Mouse (Mus musculus): ENCODE measurements at regions not wholly inside any gene's neighbourhood (a gene's known extent, or its start where the extent isn't known, plus 50 kb on each side); places are given as distances from the start of the nearest gene placed in this dataset.
A peak's percentile ranks its signal among the peaks of the same experiment; 100 is the strongest.

- no peaks in the 10 kb centered on the region for H3K27me3 ChIP-seq
- no peak overlapping the region for H3K9ac ChIP-seq (replicated peaks)
- no peaks in the 10 kb centered on the region for H3K36me3 ChIP-seq
- H3K9me3 ChIP-seq: no peaks in the 10 kb centered on the region
- no peak for ATAC-seq (replicated peaks)
- H3K27ac ChIP-seq (replicated peaks): no peak overlapping the region
- H3K4me2 ChIP-seq (replicated peaks): no peak overlapping the region
- WGBS: 92% methylated on average over 5 of the region's 5 CpGs
- H3K4me1 ChIP-seq: no peaks in the 10 kb centered on the region
- no peak overlapping the region for H3K4me3 ChIP-seq
Measured at GRCm38 (mm10) chr6:117237096-117237495, 68.8 kb downstream of the Cxcl12 start.

GRCm38 (mm10) chr6:117241206-117241605 lies 72.9 kb downstream of the Cxcl12 start:
- WGBS: 75% methylated on average over 3 of the region's 3 CpGs
- Histone ChIP-seq H3K4me2 (replicated peaks) (no peak overlapping the region), H3K9ac (replicated peaks) (no peak overlapping the region), H3K9me3 (no peaks in the 10 kb centered on the region), H3K36me3 (no peaks in the 10 kb centered on the region), H3K27ac (replicated peaks) (no peak overlapping the region), H3K4me3 (no peak overlapping the region), H3K4me1 (no peaks in the 10 kb centered on the region), H3K27me3 (no peaks in the 10 kb centered on the region)
- ATAC-seq (replicated peaks): no peak

GRCm38 (mm10) chr6:117245398-117245797 lies 77.1 kb downstream of the Cxcl12 start:
- Histone ChIP-seq H3K4me3 (no peak overlapping the region), H3K9me3 (no peaks in the 10 kb centered on the region), H3K9ac (replicated peaks) (no peak overlapping the region), H3K4me1 (no peaks in the 10 kb centered on the region), H3K27me3 (no peaks in the 10 kb centered on the region), H3K4me2 (replicated peaks) (no peak overlapping the region), H3K36me3 (no peaks in the 10 kb centered on the region), H3K27ac (replicated peaks) (no peak overlapping the region)
- 91% methylated on average over 5 of the region's 5 CpGs for WGBS
- ATAC-seq (replicated peaks): no peak

GRCm38 (mm10) chr6:117245849-117246248 lies 77.5 kb downstream of the Cxcl12 start:
- no peak overlapping the region for H3K27ac ChIP-seq (replicated peaks)
- H3K36me3 ChIP-seq: no peaks in the 10 kb centered on the region
- H3K4me2 ChIP-seq (replicated peaks): no peak overlapping the region
- H3K9ac ChIP-seq (replicated peaks): no peak overlapping the region
- no peak for ATAC-seq (replicated peaks)
- H3K4me1 ChIP-seq: no peaks in the 10 kb centered on the region
- H3K27me3 ChIP-seq: no peaks in the 10 kb centered on the region
- no peaks in the 10 kb centered on the region for H3K9me3 ChIP-seq
- WGBS: 89% methylated on average over 6 of the region's 6 CpGs
- H3K4me3 ChIP-seq: no peak overlapping the region

- Histone ChIP-seq H3K9ac (replicated peaks) (no peak overlapping the region), H3K36me3 (no peaks in the 10 kb centered on the region), H3K4me3 (no peak overlapping the region), H3K9me3 (no peaks in the 10 kb centered on the region), H3K27me3 (no peaks in the 10 kb centered on the region), H3K4me2 (replicated peaks) (no peak overlapping the region), H3K4me1 (peaks cover 18% of the 10 kb centered on the region), H3K27ac (replicated peaks) (no peak overlapping the region)
- 87% methylated on average over 18 of the region's 18 CpGs for WGBS
- no peak for ATAC-seq (replicated peaks)
Measured at GRCm38 (mm10) chr6:117249230-117249921, 81.0 kb downstream of the Cxcl12 start.

DNA sequence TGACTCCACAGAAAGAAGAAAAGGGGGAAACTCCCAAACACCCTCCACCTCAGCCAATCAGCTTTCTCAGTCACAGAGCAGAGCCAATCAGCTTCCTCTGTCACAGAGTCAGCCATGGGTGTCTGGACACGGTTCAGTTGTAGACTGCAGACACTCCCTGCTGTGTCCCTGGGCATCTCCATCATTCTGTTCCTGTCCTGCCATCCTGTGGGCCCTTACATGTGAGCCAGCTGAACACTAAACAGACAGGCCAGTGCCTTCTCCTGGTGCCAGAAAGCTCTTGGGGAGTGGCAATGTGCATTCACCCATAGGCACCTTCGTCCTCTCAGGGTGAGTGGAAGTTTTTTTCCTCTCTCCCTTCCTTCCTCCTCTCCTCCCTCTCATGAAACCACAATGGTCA lies 81.7 kb downstream of the Cxcl12 start:
- ATAC-seq (replicated peaks): no peak
- H3K27ac ChIP-seq (replicated peaks): no peak overlapping the region
- H3K4me3 ChIP-seq: no peak overlapping the region
- WGBS: 50% methylated on average over 2 of the region's 2 CpGs
- H3K4me1 ChIP-seq: peaks cover 22% of the 10 kb centered on the region
- H3K4me2 ChIP-seq (replicated peaks): no peak overlapping the region
- no peak overlapping the region for H3K9ac ChIP-seq (replicated peaks)
- H3K36me3 ChIP-seq: no peaks in the 10 kb centered on the region
- H3K27me3 ChIP-seq: no peaks in the 10 kb centered on the region
- H3K9me3 ChIP-seq: no peaks in the 10 kb centered on the region

DNA sequence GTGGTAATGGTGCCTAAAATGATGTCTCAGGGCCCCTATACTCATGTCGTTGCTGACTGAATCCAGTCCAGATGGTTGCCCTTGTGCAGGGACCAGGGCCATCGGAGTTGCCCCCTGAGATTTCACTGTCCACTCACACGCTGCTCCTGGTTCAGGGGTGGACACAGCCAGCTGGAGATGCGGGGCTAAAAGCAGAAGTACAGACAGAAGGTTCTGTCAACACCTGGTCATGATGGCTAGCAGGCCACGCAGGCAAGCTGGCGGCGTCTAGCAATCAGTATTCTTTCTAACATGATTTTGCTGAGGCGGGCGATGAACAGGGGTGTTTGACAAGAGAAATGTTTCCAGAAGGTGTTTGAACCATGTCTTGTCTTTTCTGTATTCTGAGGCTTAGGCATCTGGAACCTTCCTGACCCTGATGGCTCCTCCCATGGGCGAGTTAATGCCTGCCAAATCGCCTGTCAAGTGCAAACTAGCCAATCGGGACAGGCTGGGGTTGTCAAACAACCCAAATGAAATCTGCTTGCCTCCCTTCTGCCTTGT lies 83.1 kb downstream of the Cxcl12 start:
- no peak overlapping the region for H3K4me3 ChIP-seq
- H3K9ac ChIP-seq (replicated peaks): no peak overlapping the region
- no peaks in the 10 kb centered on the region for H3K27me3 ChIP-seq
- H3K9me3 ChIP-seq: no peaks in the 10 kb centered on the region
- H3K4me1 ChIP-seq: peaks cover 31% of the 10 kb centered on the region
- H3K36me3 ChIP-seq: no peaks in the 10 kb centered on the region
- WGBS: 62% methylated on average over 12 of the region's 12 CpGs
- no peak overlapping the region for H3K4me2 ChIP-seq (replicated peaks)
- peak overlapping the region; percentile 67 for H3K27ac ChIP-seq (replicated peaks)
- peak; percentile 30 for ATAC-seq (replicated peaks)

DNA sequence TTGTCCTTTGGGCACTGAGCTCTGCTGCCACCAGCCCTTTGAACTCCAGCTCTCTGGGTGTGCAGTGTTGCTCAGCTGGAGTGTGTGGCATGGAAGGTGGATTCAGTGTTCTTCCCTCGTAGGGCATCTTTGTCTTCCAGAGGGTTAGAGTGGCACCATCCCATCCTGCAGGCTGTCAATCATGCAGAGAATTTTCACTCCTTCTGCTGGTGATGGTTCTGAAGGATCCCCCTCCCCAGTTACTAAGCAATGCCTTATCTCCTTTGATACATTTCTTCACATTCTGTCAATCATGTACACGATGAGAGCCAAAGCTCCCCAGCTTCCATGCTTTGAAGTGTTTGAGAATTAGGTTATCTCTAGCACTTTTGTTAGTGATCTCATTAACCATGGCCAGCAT lies 84.0 kb downstream of the Cxcl12 start:
- peaks cover 31% of the 10 kb centered on the region for H3K4me1 ChIP-seq
- H3K27ac ChIP-seq (replicated peaks): peak overlapping the region; percentile 67
- no peak overlapping the region for H3K4me2 ChIP-seq (replicated peaks)
- H3K4me3 ChIP-seq: no peak overlapping the region
- no peaks in the 10 kb centered on the region for H3K9me3 ChIP-seq
- ATAC-seq (replicated peaks): no peak
- H3K36me3 ChIP-seq: no peaks in the 10 kb centered on the region
- H3K27me3 ChIP-seq: no peaks in the 10 kb centered on the region
- WGBS: 62% methylated on average over 2 of the region's 2 CpGs
- H3K9ac ChIP-seq (replicated peaks): no peak overlapping the region

GRCm38 (mm10) chr6:117253036-117253435 lies 84.7 kb downstream of the Cxcl12 start:
- Histone ChIP-seq H3K4me2 (replicated peaks) (no peak overlapping the region), H3K36me3 (no peaks in the 10 kb centered on the region), H3K9ac (replicated peaks) (no peak overlapping the region), H3K27ac (replicated peaks) (peak overlapping the region; percentile 86), H3K9me3 (no peaks in the 10 kb centered on the region), H3K27me3 (no peaks in the 10 kb centered on the region), H3K4me3 (no peak overlapping the region), H3K4me1 (peaks cover 31% of the 10 kb centered on the region)
- no peak for ATAC-seq (replicated peaks)
- WGBS: 85% methylated on average over 6 of the region's 6 CpGs

GRCm38 (mm10) chr6:117253586-117254330 lies 85.4 kb downstream of the Cxcl12 start:
- no peak overlapping the region for H3K4me3 ChIP-seq
- no peak overlapping the region for H3K4me2 ChIP-seq (replicated peaks)
- peaks cover 31% of the 10 kb centered on the region for H3K4me1 ChIP-seq
- H3K27ac ChIP-seq (replicated peaks): peak overlapping the region; percentile 86
- no peak overlapping the region for H3K9ac ChIP-seq (replicated peaks)
- peak; percentile 68 for ATAC-seq (replicated peaks)
- WGBS: 9% methylated on average over 16 of the region's 16 CpGs
- H3K36me3 ChIP-seq: no peaks in the 10 kb centered on the region
- no peaks in the 10 kb centered on the region for H3K27me3 ChIP-seq
- no peaks in the 10 kb centered on the region for H3K9me3 ChIP-seq

DNA sequence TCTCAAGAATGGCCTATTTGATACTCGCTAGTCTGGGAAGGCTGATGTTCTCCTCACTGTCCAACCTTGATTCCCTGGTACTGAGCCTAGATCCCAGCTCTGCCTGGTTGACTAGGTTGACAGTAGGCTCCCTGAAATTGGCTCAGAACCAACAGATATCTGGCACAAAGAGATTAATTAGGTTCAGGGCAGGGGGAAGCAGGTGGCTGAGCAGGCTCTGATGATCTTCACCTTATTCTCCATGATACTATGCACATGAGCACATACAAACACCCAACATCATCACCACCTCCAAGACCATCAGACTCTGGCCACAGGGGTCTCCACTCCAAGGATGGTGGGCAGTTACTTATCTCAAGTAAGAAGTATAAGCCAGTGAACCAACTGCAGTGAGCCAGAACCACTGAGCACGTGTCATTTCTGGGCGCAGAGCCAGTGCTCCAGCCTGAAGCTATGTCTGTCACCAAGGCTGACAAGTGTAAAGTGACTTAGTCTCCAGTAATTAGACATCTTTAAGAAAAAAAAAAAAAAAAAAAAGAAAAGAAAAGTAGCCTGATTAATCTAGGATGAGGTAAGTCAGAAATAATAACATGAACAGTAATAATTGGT lies 86.4 kb downstream of the Cxcl12 start:
- Histone ChIP-seq H3K9me3 (no peaks in the 10 kb centered on the region), H3K9ac (replicated peaks) (no peak overlapping the region), H3K4me1 (peaks cover 31% of the 10 kb centered on the region), H3K36me3 (no peaks in the 10 kb centered on the region), H3K4me3 (no peak overlapping the region), H3K27ac (replicated peaks) (peak overlapping the region; percentile 86), H3K27me3 (no peaks in the 10 kb centered on the region), H3K4me2 (replicated peaks) (no peak overlapping the region)
- peak; percentile 90 for ATAC-seq (replicated peaks)
- 33% methylated on average over 3 of the region's 3 CpGs for WGBS

DNA sequence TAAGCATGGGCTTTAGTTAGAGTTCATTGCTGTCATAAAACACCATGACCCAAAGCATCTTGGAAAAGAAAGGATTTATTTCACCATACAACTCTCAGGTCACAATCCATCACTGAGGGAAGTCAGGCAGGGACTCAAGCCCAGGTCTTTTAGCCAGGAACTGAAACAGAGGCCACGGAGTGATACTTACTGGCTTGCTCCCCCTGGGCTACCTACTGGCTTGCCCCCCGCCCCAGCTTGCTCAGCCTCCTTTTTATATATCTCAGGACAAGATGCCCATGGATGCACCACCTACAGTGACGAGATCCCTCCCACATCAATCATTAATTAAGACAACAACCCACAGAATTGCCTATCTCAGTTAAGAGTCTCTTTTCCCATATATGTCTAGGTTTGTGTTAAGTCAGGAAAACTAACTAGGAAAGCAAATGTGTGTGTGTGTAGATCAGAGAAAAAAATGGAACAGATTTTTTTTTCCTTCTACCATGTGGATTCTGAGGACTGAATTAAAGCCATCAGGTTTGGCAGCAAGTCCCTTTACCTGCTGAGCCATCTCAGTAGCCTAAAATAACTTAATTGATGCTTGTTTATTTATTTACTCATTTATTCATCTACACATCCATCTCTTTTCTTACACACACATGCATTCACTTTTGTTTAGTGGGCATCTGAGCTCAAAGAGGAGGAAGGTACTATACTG lies 87.2 kb downstream of the Cxcl12 start:
- peak overlapping the region; percentile 85 for H3K27ac ChIP-seq (replicated peaks)
- H3K36me3 ChIP-seq: no peaks in the 10 kb centered on the region
- 54% methylated on average over 3 of the region's 3 CpGs for WGBS
- no peaks in the 10 kb centered on the region for H3K9me3 ChIP-seq
- ATAC-seq (replicated peaks): no peak
- H3K4me1 ChIP-seq: peaks cover 31% of the 10 kb centered on the region
- H3K4me3 ChIP-seq: no peak overlapping the region
- H3K9ac ChIP-seq (replicated peaks): no peak overlapping the region
- no peak overlapping the region for H3K4me2 ChIP-seq (replicated peaks)
- H3K27me3 ChIP-seq: no peaks in the 10 kb centered on the region

All from forebrain, embryonic 15.5 days (tissue).